Mouse (Mus musculus) cerebellum, postnatal 10 days (tissue): ENCODE measurements at regions not wholly inside any gene's neighbourhood (a gene's known extent, or its start where the extent isn't known, plus 50 kb on each side); places are given as distances from the start of the nearest gene placed in this dataset.

ENCODE experiments used
- DNase-seq, 2 experiments: peaks; one replicate each; pipeline ENCODE4 v3.0.0; 2021; ENCODE audit warnings: mixed read lengths in 2 of 2

GRCm38 (mm10) chr14:104006426-104006825 lies 162.2 kb upstream of the Ednrb start:
- peak; percentile 17 to 30 for DNase-seq

GRCm38 (mm10) chr14:104005132-104005531 lies 160.9 kb upstream of the Ednrb start:
- DNase-seq = no peak

GRCm38 (mm10) chr14:104002421-104002820 lies 158.2 kb upstream of the Ednrb start:
- DNase-seq = no peak

- DNase-seq = no peak
Measured at GRCm38 (mm10) chr14:103990418-103990817, 146.2 kb upstream of the Ednrb start.

- DNase-seq = no peak
Measured at GRCm38 (mm10) chr14:103989949-103990348, 145.7 kb upstream of the Ednrb start.

GRCm38 (mm10) chr14:103987266-103987665 lies 143.1 kb upstream of the Ednrb start:
- DNase-seq = no peak

- no peak for DNase-seq
Measured at GRCm38 (mm10) chr14:103984349-103984748, 140.1 kb upstream of the Ednrb start.

- no peak for DNase-seq
Measured at GRCm38 (mm10) chr14:103978808-103979207, 134.6 kb upstream of the Ednrb start.

GRCm38 (mm10) chr14:103977769-103978168 lies 133.6 kb upstream of the Ednrb start:
- DNase-seq = no peak

- no peak for DNase-seq
Measured at GRCm38 (mm10) chr14:103973955-103974354, 129.8 kb upstream of the Ednrb start.

- no peak for DNase-seq
Measured at GRCm38 (mm10) chr14:103973111-103973510, 128.9 kb upstream of the Ednrb start.

GRCm38 (mm10) chr14:103969305-103969704 lies 125.1 kb upstream of the Ednrb start:
- DNase-seq = peak in 1 of 2 experiments; percentile 3

GRCm38 (mm10) chr14:103966293-103966692 lies 122.1 kb upstream of the Ednrb start:
- DNase-seq = no peak

GRCm38 (mm10) chr14:103962303-103962881 lies 118.2 kb upstream of the Ednrb start:
- DNase-seq = no peak

- no peak for DNase-seq
Measured at GRCm38 (mm10) chr14:103951899-103952298, 107.7 kb upstream of the Ednrb start.

GRCm38 (mm10) chr14:103949950-103950349 lies 105.7 kb upstream of the Ednrb start:
- DNase-seq = no peak

GRCm38 (mm10) chr14:103948026-103948777 lies 104.0 kb upstream of the Ednrb start:
- no peak for DNase-seq

- DNase-seq = no peak
Measured at GRCm38 (mm10) chr14:103945753-103946152, 101.6 kb upstream of the Ednrb start.

GRCm38 (mm10) chr14:103939867-103940266 lies 95.7 kb upstream of the Ednrb start:
- DNase-seq = no peak

GRCm38 (mm10) chr14:103938937-103939336 lies 94.7 kb upstream of the Ednrb start:
- no peak for DNase-seq

- no peak for DNase-seq
Measured at GRCm38 (mm10) chr14:103938201-103938600, 94.0 kb upstream of the Ednrb start.

- no peak for DNase-seq
Measured at GRCm38 (mm10) chr14:103937700-103938099, 93.5 kb upstream of the Ednrb start.

- DNase-seq = no peak
Measured at GRCm38 (mm10) chr14:103933813-103934212, 89.6 kb upstream of the Ednrb start.

- DNase-seq = no peak
Measured at GRCm38 (mm10) chr14:103932170-103932569, 88.0 kb upstream of the Ednrb start.
